Mouse (Mus musculus) ovary, postnatal 10 days (tissue): ENCODE results near the gene Hoxd1.

ENCODE experiments used
- DNase-seq: peaks from one replicate; pipeline ENCODE4 v3.0.0; 2022; ENCODE audit warnings: low spot score

The Hoxd1 gene

DNA sequence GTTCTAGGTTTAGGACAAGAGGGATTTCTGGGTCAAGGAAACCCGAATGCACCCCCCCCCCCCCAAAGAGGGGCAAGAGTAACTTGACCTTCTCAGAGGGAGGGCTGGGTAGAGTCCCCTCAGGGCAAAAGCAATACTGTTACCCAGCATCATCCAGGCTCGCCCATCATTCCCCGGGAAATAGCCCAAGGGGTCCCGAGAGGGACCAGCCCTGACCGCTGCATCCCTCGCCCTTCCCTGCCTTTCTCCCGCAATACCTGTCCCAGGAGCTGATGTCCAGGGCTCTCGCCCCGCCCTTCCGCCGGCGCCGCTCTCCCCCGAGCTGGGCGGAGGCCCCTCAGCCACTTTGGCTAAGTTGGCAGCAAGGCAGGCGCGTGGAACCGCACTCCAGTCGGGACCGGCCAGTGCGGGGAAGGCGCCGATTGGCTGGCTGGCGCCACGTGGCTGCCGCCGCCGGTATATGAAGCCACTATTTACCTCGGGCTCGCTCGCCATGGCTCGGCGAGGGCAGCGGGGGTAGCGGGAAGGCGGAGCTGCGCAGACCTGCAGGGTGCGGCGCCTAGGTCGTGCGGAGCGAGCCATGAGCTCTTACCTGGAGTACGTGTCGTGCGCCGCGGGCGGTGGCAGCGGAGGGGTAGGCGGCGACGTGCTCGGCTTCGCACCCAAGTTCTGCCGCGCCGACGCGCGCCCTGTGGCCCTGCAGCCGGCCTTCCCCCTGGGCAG is at the start of gene Hoxd1:
TSS of gene Hoxd1 (plus strand) at position 459 of the 723 bp plus-strand sequence.
- no peak for DNase-seq

DNA sequence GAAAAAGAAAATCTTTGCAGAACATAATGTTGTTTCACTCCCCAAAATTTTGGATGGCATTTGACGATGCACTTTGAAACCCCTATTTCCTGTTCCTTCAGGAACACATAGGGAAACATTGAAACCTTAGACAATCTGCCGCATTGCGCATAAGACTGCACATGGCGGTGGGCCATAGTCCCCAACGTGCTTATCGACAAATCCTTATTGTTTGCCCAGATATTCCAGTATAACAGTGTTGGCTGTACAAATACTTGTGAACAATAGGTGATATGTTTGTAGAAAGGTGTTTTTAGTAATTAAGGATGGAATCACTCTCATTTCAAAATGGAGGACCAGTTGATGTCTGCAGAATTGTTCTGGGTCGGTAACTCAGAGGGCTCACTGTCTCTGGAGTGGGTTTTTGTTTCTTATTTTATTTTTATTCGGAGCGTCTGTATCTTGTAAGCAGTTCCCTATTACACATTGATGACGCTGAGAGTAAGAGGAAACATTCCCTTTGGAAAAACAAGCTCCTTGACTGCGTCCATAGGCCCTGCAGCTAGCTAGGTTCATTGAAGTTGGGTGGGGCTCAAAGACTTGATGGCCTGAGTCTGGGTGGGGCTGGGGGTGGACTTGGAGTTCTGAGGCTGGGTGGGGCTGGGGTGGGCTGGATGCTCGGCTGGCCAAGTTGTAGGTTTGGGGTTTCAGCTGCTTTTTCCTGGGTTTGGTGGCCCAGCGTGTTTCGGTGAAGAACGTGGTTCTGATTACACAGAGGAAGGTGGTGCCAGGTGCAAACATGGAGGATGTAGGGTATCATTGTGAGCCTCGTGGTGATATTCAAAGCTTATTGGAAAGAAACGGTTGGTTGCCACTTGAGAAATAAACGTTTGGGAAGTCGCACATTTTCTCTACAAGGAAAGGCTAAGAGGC is 49.3 kb upstream of the Hoxd1 start:
- no peak for DNase-seq

DNA sequence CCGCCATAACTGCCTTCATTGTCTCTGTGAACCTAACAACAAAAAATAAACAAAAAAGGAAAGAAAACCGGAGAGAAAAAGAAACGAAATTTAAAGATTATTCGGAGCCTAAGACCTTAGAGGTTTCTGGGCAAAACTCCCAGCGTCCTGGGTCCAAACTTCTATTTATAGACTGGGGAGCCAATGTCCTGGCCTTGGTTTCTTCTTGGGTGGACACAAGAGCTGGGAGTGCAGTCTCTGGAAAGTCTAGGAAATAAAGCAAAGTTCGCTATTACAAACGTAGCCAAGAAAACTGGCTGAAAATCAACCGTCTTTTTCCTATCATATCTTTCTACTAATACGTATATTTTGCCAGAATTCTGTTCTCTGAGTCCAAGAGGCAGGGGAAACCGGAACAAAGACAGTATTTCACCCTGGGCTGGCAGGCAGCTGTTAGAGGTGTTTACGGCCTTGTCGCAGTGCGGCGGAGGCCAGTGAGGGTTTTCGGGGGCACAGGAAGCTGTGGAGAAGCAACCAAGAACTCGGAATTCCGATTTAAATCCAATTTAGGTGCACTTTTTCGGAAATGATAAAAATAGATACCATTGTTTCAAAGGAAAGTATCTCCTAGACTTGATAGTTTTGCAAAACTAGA is 48.5 kb upstream of the Hoxd1 start:
- no peak for DNase-seq

DNA sequence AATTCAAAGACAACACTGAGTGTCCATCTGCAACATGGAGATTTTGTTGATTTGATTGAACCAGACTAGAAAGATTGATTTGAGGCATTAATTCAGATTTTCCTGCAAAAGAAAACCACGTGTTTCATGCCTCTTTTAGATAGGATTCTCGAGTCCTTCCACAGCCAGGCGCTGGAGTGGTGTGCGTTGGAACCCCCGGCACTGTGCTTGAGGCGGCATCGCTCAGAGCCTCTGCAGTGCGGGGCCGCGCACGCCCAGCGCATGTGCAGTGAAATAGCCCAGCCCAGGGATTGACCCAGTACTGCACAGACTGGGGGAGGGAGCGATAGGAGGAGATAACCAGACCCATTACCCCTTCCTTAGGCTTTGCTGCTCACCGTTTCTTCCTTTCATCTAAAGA is 47.9 kb upstream of the Hoxd1 start:
- DNase-seq: no peak

DNA sequence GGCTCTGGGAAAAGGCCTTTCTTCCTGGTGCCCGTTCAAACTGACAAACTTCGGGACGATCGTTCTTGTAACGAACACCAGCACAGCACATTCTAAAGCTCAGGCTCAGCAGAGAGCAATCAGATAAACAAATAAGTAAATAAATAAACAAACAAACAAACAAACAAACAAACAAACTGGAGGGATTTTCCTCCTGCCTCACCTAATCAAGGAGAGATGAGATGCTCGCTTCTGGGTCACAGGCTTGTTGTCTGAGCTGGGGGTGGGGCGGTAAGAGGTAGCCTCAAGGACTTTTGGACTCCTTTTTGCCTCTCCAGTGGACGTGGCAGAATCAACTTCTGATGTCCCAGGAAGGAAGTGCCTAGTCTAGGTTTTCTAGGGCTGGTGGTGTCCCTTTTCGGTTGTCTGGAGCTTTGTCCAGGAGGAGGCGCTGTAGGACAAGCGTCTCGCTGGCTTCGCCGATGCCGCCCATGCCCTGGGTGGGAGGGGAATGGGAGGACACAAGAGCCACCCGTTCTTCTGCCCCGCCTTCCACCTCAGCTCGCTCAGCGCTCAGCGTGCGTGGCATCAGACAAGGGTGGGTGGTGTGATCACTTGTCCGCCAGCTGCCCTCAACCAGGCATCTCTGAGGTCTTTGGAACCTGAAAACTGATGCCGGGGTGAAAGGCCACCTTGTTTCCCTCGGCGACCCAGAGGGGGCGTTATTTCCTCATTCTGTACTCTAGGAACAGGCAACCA is 47.1 kb upstream of the Hoxd1 start:
- no peak for DNase-seq

DNA sequence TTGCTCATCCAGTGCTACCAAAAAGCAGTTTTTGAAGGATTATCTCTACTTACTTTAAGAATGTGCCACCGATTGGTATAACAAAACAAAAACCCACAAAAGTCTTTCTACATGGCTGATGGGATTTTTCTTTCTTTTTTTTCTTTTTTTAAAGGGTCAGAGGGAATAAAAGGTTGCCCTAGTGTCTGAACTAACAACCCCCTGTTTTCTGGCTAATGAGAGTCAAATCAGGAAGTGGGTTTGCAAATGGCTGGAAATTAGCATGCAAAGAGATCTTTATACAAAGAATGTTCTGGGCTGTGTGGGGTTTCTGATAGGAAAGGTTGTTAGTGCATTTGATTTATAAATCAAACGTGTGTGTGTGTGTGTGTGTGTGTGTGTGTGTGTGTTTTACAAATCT is 42.4 kb upstream of the Hoxd1 start:
- no peak for DNase-seq

DNA sequence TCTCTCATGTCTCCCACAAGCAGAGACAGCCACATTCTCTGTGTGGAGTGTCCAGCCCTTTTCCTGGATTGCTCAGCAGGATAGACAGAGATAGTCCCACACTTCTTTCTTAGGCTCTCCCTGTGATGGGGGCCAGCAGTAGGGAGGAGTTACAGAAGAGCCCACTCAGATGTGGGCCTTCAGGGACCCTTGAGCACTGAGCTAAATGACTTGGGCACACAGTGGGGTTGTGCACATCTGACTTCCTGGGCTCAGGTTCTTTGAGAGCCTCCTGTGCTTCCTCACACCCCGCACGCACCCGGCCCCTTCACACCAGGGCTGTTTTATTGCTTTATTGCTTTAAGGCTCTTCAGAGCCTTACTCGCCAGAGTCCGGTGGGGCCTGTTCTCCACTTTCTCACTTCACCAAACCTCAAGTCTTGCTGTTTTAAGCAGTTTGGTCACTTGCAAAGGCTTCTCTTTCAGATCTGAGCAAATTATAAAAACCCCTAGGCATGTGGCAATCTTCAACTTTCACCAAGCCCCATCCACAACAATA is 41.8 kb upstream of the Hoxd1 start:
- DNase-seq: no peak

DNA sequence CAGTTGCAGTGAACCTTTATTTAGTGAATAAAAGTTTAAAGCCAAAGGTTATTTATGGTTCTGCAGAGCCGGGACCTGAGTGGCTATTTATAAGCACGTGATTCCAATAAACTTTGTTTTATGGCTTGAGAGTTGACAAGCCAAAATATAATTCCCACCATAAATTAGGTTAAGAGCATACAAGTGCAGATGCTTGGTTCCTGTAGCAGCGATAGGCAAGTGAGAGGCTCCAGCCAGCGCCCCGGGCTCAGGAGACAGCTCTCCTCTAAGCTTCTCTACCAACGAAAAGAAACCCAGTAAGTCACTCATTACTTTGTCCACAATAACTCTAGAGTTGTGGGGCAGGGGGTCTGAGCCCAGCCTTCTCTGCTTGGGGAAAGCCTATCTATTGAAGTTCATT is 40.9 kb upstream of the Hoxd1 start:
- no peak for DNase-seq

DNA sequence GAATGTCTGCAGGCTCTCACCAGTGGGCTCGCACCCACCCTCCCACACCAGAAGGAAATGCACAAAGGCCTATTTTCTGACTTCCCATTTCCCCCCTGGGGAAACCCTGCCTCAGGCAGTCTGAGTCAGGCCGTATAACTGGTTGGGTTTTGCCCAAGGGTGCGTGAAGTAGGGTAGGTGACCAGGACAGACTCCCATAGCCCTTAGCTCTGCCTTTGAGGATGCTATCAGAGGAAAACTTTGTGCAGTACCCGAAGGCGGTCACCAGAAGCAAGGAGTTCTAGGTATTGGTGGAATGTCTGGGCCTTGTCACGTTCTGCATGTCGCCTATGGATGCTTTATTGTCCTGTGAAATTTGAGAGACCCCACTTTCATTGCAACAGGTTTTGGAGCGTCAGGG is 39.8 kb upstream of the Hoxd1 start:
- DNase-seq: no peak

DNA sequence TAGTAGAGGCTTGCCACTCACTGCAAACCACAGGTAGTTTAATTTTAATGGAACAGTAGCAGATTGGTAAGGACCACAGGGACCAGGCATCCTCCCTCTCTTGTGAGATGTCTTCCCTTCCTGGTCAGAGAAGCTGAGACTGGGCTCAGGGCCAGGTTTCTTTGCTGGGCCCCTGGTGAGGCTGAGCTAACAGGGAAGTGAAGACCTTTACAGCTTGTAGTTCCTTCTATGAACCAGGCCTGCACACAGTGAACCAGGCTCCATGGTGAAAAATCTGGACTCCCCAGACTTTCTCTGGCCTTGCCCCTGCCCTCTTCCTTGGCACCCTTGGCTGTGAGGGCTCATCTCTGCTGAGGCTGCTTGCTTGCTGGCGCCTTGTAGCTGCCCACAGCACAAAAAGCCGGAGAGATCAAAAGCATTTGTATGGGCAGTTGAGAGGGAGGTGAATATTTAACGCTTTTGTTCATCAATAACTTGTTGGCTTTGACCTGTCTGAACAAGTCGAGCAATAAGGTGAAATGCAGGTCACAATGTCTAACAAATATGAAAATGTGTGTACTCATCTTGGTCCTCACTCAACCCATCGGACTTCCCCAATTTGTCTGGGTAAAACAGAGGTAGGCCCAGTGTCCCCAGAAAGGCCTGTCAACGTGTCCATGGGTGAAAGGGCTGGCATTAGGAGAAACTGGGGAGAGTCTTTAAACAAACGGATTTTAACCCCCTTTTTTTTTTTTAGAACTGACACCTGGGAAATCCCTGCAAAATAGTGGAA is 38.4 kb upstream of the Hoxd1 start:
- DNase-seq: no peak

DNA sequence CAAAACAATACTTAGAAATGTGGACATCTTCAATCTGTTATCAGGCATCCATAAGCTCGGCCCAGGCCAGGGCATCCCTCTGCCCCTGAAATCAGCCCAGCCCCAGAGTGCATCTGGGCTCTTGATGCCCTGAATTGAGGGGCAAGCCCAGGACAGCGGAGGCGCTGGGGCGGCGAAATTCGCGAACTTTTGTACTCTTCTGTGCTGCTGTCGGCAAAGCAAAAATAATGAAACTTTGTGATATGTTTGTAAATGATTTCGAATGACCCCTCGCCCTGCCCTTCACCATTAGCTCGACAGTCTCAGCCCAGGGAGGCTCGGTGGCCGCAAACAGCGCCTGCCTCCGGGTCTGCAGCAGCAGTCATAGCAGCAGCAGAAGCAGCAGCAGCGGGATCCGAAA is 37.6 kb upstream of the Hoxd1 start:
- DNase-seq: no peak

DNA sequence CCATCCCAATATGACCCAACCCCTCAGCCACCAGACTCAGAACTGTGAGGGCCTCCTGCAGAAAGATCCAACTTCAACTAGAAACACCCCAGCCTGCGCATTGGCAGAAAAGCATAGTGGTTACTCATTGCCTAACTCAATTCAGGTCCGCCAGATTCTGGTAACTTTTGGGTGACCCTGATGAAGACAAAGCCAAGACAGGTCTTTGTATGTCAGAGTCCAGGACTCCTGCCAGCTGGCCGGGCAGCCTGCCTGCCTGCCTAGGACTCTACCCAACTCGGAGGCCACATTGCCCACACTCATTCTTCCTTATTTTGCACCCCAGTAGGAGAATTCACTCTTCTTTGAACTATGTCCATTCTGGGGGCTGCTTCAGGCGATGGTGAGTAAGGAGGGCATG is 36.2 kb upstream of the Hoxd1 start, which contains the start of gene Gm28230:
TSS of gene Gm28230 (plus strand) at position 178 of the 400 bp plus-strand sequence.
- no peak for DNase-seq

DNA sequence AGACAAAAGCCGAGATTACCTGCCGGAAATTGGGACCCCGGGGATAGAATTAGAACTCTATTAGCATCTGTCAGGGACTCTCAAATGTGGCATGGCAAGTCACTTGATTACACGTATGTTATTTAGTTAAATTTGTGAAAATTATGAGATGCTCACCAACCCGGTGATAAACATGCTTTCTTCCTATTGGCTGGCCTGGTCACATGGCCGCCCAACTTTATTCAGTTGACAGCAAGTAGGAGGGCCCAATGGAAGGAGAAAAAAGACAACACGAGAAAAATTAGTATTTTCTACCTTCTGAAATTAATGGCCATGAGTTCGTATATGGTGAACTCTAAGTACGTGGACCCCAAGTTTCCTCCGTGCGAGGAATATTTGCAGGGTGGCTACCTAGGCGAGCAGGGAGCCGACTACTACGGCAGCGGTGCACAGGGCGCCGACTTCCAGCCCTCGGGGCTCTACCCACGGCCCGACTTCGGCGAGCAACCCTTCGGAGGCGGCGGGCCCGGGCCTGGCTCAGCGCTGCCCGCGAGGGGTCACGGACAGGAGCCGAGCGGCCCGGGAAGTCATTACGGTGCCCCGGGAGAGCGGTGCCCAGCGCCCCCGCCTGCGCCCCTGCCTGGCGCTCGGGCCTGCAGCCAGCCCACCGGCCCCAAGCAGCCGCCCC is 35.7 kb upstream of the Hoxd1 start:
- no peak for DNase-seq

DNA sequence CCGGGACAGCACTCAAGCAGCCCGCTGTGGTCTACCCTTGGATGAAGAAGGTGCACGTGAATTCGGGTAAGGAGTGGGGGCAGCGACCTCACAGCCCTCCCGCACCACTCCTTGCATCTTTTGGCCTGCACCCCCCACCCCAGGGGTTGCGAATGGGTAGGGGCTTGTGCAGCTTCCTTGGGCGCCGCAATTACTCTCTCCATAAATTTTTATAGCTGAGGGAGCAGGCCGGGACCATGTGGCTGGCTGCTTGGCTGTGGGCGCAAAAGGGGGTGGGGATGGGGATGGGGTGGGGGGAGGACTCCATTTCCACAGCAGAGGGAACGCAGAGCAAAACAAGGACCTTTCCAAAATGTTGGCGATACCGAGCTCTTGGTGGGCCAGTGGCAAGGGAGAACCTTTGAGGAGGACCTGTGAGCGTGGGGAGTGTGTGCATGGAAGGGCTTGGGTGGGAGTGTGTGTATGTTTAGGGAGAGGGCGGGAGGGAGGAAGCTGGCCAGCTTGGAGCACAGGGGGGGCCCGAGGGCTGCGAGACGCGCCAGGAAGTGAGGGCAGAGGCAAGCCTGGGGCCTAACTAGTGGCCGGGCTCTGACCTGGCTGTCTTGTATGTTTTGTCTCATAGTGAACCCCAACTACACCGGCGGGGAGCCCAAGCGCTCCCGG is 35.0 kb upstream of the Hoxd1 start:
- no peak for DNase-seq

DNA sequence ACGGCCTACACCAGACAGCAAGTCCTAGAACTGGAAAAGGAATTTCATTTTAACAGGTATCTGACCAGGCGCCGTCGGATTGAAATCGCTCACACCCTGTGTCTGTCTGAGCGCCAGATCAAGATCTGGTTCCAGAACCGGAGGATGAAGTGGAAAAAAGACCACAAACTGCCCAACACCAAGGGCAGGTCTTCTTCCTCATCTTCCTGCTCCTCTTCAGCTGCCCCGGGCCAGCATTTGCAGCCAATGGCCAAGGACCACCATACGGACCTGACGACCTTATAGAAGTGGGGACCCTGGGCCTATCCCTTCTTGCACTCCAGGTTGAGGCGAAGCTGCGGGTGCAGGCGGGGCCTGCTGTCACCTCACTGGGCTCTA is 34.5 kb upstream of the Hoxd1 start:
- no peak for DNase-seq

DNA sequence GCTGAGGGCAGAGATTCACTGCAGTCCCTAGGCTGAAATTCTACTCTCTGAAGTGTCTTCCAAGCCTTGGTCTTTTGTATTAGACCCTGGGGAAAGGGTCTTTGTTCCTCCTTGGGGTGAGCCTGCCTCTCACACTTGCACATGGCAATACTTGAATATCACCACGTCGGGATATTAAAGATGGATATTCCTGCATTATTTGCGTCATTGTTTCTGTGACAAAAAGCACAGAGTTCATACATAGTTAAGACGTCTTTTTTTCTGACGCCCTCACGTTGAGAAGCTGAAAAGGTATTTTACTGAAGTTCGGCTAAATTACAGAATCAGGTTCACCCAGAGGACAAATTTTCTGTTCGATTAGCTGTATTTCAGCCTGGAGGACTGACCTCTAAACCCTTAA is 32.4 kb upstream of the Hoxd1 start:
- DNase-seq: no peak

DNA sequence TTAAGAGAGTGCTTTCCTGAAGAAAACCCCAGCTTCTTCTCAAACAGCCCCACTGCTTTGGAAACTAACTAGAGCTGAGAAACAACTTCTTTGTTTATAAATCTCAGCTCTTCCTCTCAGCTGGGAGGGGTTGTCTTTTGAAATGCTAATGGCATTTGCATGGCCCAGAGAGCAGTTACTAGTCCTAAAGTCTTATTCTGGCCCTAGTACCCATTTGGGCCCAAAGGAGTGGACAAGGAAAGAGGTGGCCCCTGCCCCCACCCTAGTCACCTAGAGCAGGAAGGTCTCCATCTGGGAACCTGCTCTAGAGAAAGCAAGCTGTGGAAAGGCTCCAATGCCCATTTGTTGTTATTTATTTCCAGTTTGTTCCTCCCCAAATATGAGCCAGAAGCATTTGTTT is 31.7 kb upstream of the Hoxd1 start:
- DNase-seq: no peak

DNA sequence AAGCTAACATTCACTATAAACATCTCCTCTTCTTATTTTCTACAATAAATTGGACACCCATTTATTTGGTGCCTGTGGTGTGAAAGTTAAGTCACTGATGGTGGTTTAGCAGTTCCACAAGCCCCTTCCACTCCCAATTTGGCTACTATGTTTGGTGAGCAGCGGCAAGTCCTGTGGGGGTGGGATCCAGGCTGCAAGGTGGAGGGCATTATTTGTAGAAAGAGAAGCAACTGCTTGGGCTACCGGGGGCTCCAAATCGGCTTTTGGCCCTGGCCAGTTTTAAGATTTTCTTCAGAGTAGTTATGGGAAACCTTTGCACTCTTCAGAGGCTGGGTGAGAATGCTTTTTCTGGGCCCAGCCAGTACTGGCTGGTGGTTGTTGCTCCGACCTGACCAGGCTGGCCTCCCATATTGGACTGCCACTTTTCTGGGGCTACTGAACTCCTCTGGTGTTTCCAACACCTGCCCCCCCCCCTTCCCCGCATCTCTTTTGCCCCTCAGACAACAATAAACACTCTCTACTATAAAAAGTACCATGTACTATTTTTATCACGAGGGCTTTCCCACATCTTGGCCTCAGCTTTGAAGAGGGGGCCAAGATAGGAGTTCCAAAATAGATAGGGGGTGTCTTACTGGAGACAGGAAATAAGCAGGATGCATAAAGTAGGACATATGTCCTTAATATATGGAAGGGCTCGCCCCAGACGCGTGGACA is 30.8 kb upstream of the Hoxd1 start:
- no peak for DNase-seq
